Mouse (Mus musculus): Measurements from ENCODE around the gene Tmem129. TPM values are rescaled to one million over a fixed set of nuclear protein-coding genes. Genes with fewer than 3 reads are reported as not detected.

Tmem129 gene
- polyA plus RNA-seq, 1 experiment from 2014 or later: 27.6 TPM

Other genes starting within 250 kb of the Tmem129 start
- 0.38 and 0.50 TPM in 2 replicates for gene Nkx1-1, start 224.4 kb downstream of the Tmem129 start, polyA plus RNA-seq (2015; fragmentation: Nextera tagmentation; extraction: Ambion mirVana)
- gene Fam53a, start 28.8 kb downstream of the Tmem129 start, polyA plus RNA-seq (2015; fragmentation: Nextera tagmentation; extraction: Ambion mirVana): 28.8 and 31.4 TPM in 2 replicates
- 0.71 and 0.95 TPM in 2 replicates for gene Gm9903, start 28.5 kb downstream of the Tmem129 start, polyA plus RNA-seq (2015; fragmentation: Nextera tagmentation; extraction: Ambion mirVana)
- gene Slbp, start 5.8 kb downstream of the Tmem129 start, polyA plus RNA-seq (2015; fragmentation: Nextera tagmentation; extraction: Ambion mirVana): 113 and 132 TPM in 2 replicates
- 40.7 and 46.3 TPM in 2 replicates for gene Tacc3, start 288 bp downstream of the Tmem129 start, polyA plus RNA-seq (2015; fragmentation: Nextera tagmentation; extraction: Ambion mirVana)
- gene Fgfr3, start 63.3 kb upstream of the Tmem129 start, polyA plus RNA-seq (2015; fragmentation: Nextera tagmentation; extraction: Ambion mirVana): 42.3 and 44.9 TPM in 2 replicates
- gene Letm1, start 124.4 kb upstream of the Tmem129 start, polyA plus RNA-seq (2015; fragmentation: Nextera tagmentation; extraction: Ambion mirVana): 58.3 and 59.4 TPM in 2 replicates
- 63.1 and 68.8 TPM in 2 replicates for gene Nsd2, start 162.3 kb upstream of the Tmem129 start, polyA plus RNA-seq (2015; fragmentation: Nextera tagmentation; extraction: Ambion mirVana)

Measured in neural tube, embryonic 13.5 days (tissue).